Mouse (Mus musculus) midbrain, embryonic 12.5 days (tissue): Measurements from ENCODE around the gene Rep15. TPM values are rescaled to one million over a fixed set of nuclear protein-coding genes. Genes with fewer than 3 reads are reported as not detected.

Source experiments
- ATAC-seq: fragments of 200-750 bp; cut with Nextera tagmentation; 2 replicates; pipeline ENCODE4 v1.8.0; 2017; ENCODE audit warnings: low read depth, moderate TSS enrichment, moderate library complexity; ENCODE audit not compliant: low FRiP score
- H3K27ac ChIP-seq: fragments of 300-500 bp; sonication (generic); replicated peaks from 2 replicates; pipeline ENCODE4 v1.5.1; 2016; ENCODE audit warnings: mild to moderate bottlenecking
- H3K27me3 ChIP-seq: fragments of 300-500 bp; sonication (generic); 2 replicates; pipeline ENCODE4 v1.6.1; 2016; ENCODE audit warnings: mild to moderate bottlenecking
- H3K36me3 ChIP-seq: fragments of 300-500 bp; sonication (generic); 2 replicates; pipeline ENCODE4 v1.6.1; 2016
- H3K4me1 ChIP-seq: fragments of 300-500 bp; sonication (generic); 2 replicates; pipeline ENCODE4 v1.6.1; 2016
- H3K4me2 ChIP-seq: fragments of 300-500 bp; sonication (generic); replicated peaks from 2 replicates; pipeline ENCODE4 v1.6.1; 2016; ENCODE audit warnings: mild to moderate bottlenecking, moderate library complexity
- H3K4me3 ChIP-seq: fragments of 300-500 bp; sonication (generic); 2 replicates; pipeline ENCODE4 v1.5.1; 2016; ENCODE audit warnings: mild to moderate bottlenecking
- H3K9ac ChIP-seq: fragments of 300-500 bp; sonication (generic); replicated peaks from 2 replicates; pipeline ENCODE4 v1.6.1; 2016; ENCODE audit warnings: mild to moderate bottlenecking, moderate library complexity
- H3K9me3 ChIP-seq: fragments of 300-500 bp; sonication (generic); 2 replicates; pipeline ENCODE4 v1.6.1; 2016; ENCODE audit warnings: mild to moderate bottlenecking
- WGBS: fragments of 180-500 bp; shearing (Covaris S2); methylation state at CpG from one replicate; pipeline ENCODE4 v1.1.7; 2016; 5-methylcytosine and 5-hydroxymethylcytosine counted together
- polyA plus RNA-seq: library from polyadenylated mRNA; unstranded; fragments of >200 nt; fragmentation: Nextera tagmentation; extraction: Ambion mirVana; gene quantifications from 2 replicates; pipeline ENCODE4 v1.2.1, GENCODE M21; 2016

Rep15 gene
- polyA plus RNA-seq, 1 experiment from 2014 or later: 0.42 TPM

GRCm38 (mm10) chr6:147011555-147011954 is 20.8 kb upstream of the Rep15 start:
- no peak overlapping the region for H3K4me2 ChIP-seq
- no peak for ATAC-seq
- H3K9ac ChIP-seq: no peak overlapping the region
- H3K27ac ChIP-seq: no peak overlapping the region
- WGBS: 75% methylated on average over 6 of the region's 6 CpGs
- no peak overlapping the region for H3K4me3 ChIP-seq
- H3K36me3 ChIP-seq: no peaks in the 10 kb centered on the region
- H3K9me3 ChIP-seq: no peaks in the 10 kb centered on the region
- no peaks in the 10 kb centered on the region for H3K4me1 ChIP-seq
- H3K27me3 ChIP-seq: no peaks in the 10 kb centered on the region

GRCm38 (mm10) chr6:147011977-147012376 is 20.4 kb upstream of the Rep15 start:
- H3K36me3 ChIP-seq: no peaks in the 10 kb centered on the region
- no peak overlapping the region for H3K27ac ChIP-seq
- 84% methylated on average over 6 of the region's 6 CpGs for WGBS
- H3K4me1 ChIP-seq: no peaks in the 10 kb centered on the region
- H3K4me2 ChIP-seq: no peak overlapping the region
- ATAC-seq: no peak
- H3K9ac ChIP-seq: no peak overlapping the region
- H3K9me3 ChIP-seq: no peaks in the 10 kb centered on the region
- H3K4me3 ChIP-seq: no peak overlapping the region
- H3K27me3 ChIP-seq: no peaks in the 10 kb centered on the region

GRCm38 (mm10) chr6:147013546-147013945 is 18.8 kb upstream of the Rep15 start:
- no peak overlapping the region for H3K4me3 ChIP-seq
- WGBS: 96% methylated on average over 1 of the region's 1 CpGs
- H3K27ac ChIP-seq: no peak overlapping the region
- H3K4me2 ChIP-seq: no peak overlapping the region
- H3K36me3 ChIP-seq: no peaks in the 10 kb centered on the region
- ATAC-seq: no peak
- no peak overlapping the region for H3K9ac ChIP-seq
- no peaks in the 10 kb centered on the region for H3K27me3 ChIP-seq
- H3K4me1 ChIP-seq: no peaks in the 10 kb centered on the region
- no peaks in the 10 kb centered on the region for H3K9me3 ChIP-seq

- Histone ChIP-seq H3K9ac (no peak overlapping the region), H3K27ac (no peak overlapping the region), H3K4me3 (no peak overlapping the region), H3K4me2 (no peak overlapping the region), H3K9me3 (no peaks in the 10 kb centered on the region), H3K36me3 (no peaks in the 10 kb centered on the region), H3K27me3 (no peaks in the 10 kb centered on the region), H3K4me1 (no peaks in the 10 kb centered on the region)
- WGBS: 86% methylated on average over 4 of the region's 4 CpGs
- ATAC-seq: no peak
These were observed 14.5 kb upstream of the Rep15 start for GRCm38 (mm10) chr6:147017906-147018305.

GRCm38 (mm10) chr6:147018364-147018763 is 14.0 kb upstream of the Rep15 start:
- WGBS: 87% methylated on average over 5 of the region's 5 CpGs
- no peaks in the 10 kb centered on the region for H3K36me3 ChIP-seq
- ATAC-seq: no peak

GRCm38 (mm10) chr6:147021181-147021580 is 11.2 kb upstream of the Rep15 start:
- Histone ChIP-seq H3K27ac (no peak overlapping the region), H3K4me2 (no peak overlapping the region), H3K36me3 (no peaks in the 10 kb centered on the region), H3K4me3 (no peak overlapping the region), H3K9ac (no peak overlapping the region), H3K4me1 (no peaks in the 10 kb centered on the region), H3K9me3 (no peaks in the 10 kb centered on the region), H3K27me3 (no peaks in the 10 kb centered on the region)
- no peak for ATAC-seq
- WGBS: 95% methylated on average over 5 of the region's 5 CpGs

More at GRCm38 (mm10) chr6:147018364-147018763, 14.0 kb upstream of the Rep15 start:
- no peak overlapping the region for H3K27ac ChIP-seq
- H3K4me3 ChIP-seq: no peak overlapping the region
- H3K9me3 ChIP-seq: no peaks in the 10 kb centered on the region
- no peaks in the 10 kb centered on the region for H3K4me1 ChIP-seq
- H3K4me2 ChIP-seq: no peak overlapping the region
- no peak overlapping the region for H3K9ac ChIP-seq
- no peaks in the 10 kb centered on the region for H3K27me3 ChIP-seq

GRCm38 (mm10) chr6:147022375-147023132 is 9.8 kb upstream of the Rep15 start:
- Histone ChIP-seq H3K4me3 (no peak overlapping the region), H3K27me3 (no peaks in the 10 kb centered on the region), H3K36me3 (no peaks in the 10 kb centered on the region), H3K4me2 (no peak overlapping the region), H3K9me3 (no peaks in the 10 kb centered on the region), H3K27ac (no peak overlapping the region), H3K9ac (no peak overlapping the region), H3K4me1 (no peaks in the 10 kb centered on the region)
- 86% methylated on average over 16 of the region's 16 CpGs for WGBS
- ATAC-seq: no peak

- 89% methylated on average over 2 of the region's 2 CpGs for WGBS
- H3K4me1 ChIP-seq: no peaks in the 10 kb centered on the region
- H3K4me3 ChIP-seq: no peak overlapping the region
- no peaks in the 10 kb centered on the region for H3K36me3 ChIP-seq
- H3K9ac ChIP-seq: no peak overlapping the region
- no peak overlapping the region for H3K4me2 ChIP-seq
- ATAC-seq: no peak
- H3K9me3 ChIP-seq: no peaks in the 10 kb centered on the region
- H3K27me3 ChIP-seq: no peaks in the 10 kb centered on the region
- no peak overlapping the region for H3K27ac ChIP-seq
These were observed 9.3 kb upstream of the Rep15 start for GRCm38 (mm10) chr6:147023133-147023395.

GRCm38 (mm10) chr6:147023568-147023967 is 8.8 kb upstream of the Rep15 start:
- H3K27ac ChIP-seq: no peak overlapping the region
- no peak overlapping the region for H3K4me3 ChIP-seq
- no peaks in the 10 kb centered on the region for H3K9me3 ChIP-seq
- no peak overlapping the region for H3K9ac ChIP-seq
- H3K27me3 ChIP-seq: no peaks in the 10 kb centered on the region
- no peaks in the 10 kb centered on the region for H3K4me1 ChIP-seq
- no peaks in the 10 kb centered on the region for H3K36me3 ChIP-seq
- no peak for ATAC-seq
- H3K4me2 ChIP-seq: no peak overlapping the region

GRCm38 (mm10) chr6:147024761-147025160 is 7.6 kb upstream of the Rep15 start:
- Histone ChIP-seq H3K36me3 (no peaks in the 10 kb centered on the region), H3K9ac (no peak overlapping the region), H3K4me3 (no peak overlapping the region), H3K4me2 (no peak overlapping the region), H3K4me1 (no peaks in the 10 kb centered on the region), H3K27ac (no peak overlapping the region), H3K27me3 (no peaks in the 10 kb centered on the region), H3K9me3 (no peaks in the 10 kb centered on the region)
- 90% methylated on average over 3 of the region's 3 CpGs for WGBS
- ATAC-seq: no peak

GRCm38 (mm10) chr6:147028396-147028795 is 4.0 kb upstream of the Rep15 start:
- H3K9me3 ChIP-seq: no peaks in the 10 kb centered on the region
- H3K27ac ChIP-seq: no peak overlapping the region
- WGBS: 80% methylated on average over 2 of the region's 2 CpGs
- ATAC-seq: no peak
- H3K27me3 ChIP-seq: no peaks in the 10 kb centered on the region
- H3K4me3 ChIP-seq: no peak overlapping the region
- H3K4me1 ChIP-seq: no peaks in the 10 kb centered on the region
- no peak overlapping the region for H3K4me2 ChIP-seq
- H3K9ac ChIP-seq: no peak overlapping the region
- no peaks in the 10 kb centered on the region for H3K36me3 ChIP-seq

GRCm38 (mm10) chr6:147029591-147029990 is 2.8 kb upstream of the Rep15 start:
- H3K9ac ChIP-seq: no peak overlapping the region
- H3K27me3 ChIP-seq: no peaks in the 10 kb centered on the region
- no peak overlapping the region for H3K4me3 ChIP-seq
- H3K4me1 ChIP-seq: no peaks in the 10 kb centered on the region
- H3K27ac ChIP-seq: no peak overlapping the region
- 94% methylated on average over 9 of the region's 9 CpGs for WGBS
- H3K4me2 ChIP-seq: no peak overlapping the region
- ATAC-seq: no peak
- H3K9me3 ChIP-seq: no peaks in the 10 kb centered on the region
- H3K36me3 ChIP-seq: no peaks in the 10 kb centered on the region
